Mouse (Mus musculus) stomach, postnatal 0 days (tissue): ENCODE measurements at regions not wholly inside any gene's neighbourhood (a gene's known extent, or its start where the extent isn't known, plus 50 kb on each side); places are given as distances from the start of the nearest gene placed in this dataset.

ENCODE experiments used
- ATAC-seq: fragments of 200-750 bp; cut with Nextera tagmentation; 2 replicates; pipeline ENCODE4 v1.8.0; 2017; ENCODE audit not compliant: low FRiP score, low TSS enrichment
- DNase-seq: peaks from one replicate; pipeline ENCODE4 v3.0.0-alpha.2; 2016; ENCODE audit warnings: low spot score
- H3K27ac ChIP-seq: fragments of 300-500 bp; sonication (generic); replicated peaks from 2 replicates; pipeline ENCODE4 v1.5.1; 2014; ENCODE audit warnings: mild to moderate bottlenecking, control low read depth
- H3K27me3 ChIP-seq: fragments of 300-500 bp; sonication (generic); 2 replicates; pipeline ENCODE4 v1.6.1; 2014; ENCODE audit warnings: low read length; ENCODE audit not compliant: control insufficient read depth, insufficient read depth
- H3K36me3 ChIP-seq: fragments of 300-500 bp; sonication (generic); 2 replicates; pipeline ENCODE4 v1.6.1; 2014; ENCODE audit warnings: low read length, mixed read lengths; ENCODE audit not compliant: control insufficient read depth, insufficient read depth
- H3K4me1 ChIP-seq: fragments of 300-500 bp; sonication (generic); replicated peaks from 2 replicates; pipeline ENCODE4 v1.6.1; 2014; ENCODE audit warnings: antibody characterized with exemption; ENCODE audit not compliant: control insufficient read depth, insufficient read depth
- H3K4me2 ChIP-seq: fragments of 300-500 bp; sonication (generic); replicated peaks from 2 replicates; pipeline ENCODE4 v1.6.1; 2014; ENCODE audit warnings: low read depth, mild to moderate bottlenecking, control low read depth, moderate library complexity
- H3K4me3 ChIP-seq: fragments of 300-500 bp; sonication (generic); 2 replicates; pipeline ENCODE4 v1.5.1; 2014; ENCODE audit warnings: low read depth, low read length, control low read depth
- H3K9ac ChIP-seq: fragments of 300-500 bp; sonication (generic); 2 replicates; pipeline ENCODE4 v1.6.1; 2014; ENCODE audit warnings: mild to moderate bottlenecking, low read length, control low read depth, mixed read lengths
- H3K9me3 ChIP-seq: fragments of 300-500 bp; sonication (generic); 2 replicates; pipeline ENCODE4 v1.6.1; 2016; ENCODE audit warnings: low read length; ENCODE audit not compliant: control insufficient read depth
- CTCF ChIP-seq: IDR thresholded peaks from 2 replicates; pipeline ENCODE4 v1.5.1; 2016; ENCODE audit warnings: antibody characterized with exemption, low read depth, mild to moderate bottlenecking, moderate library complexity
- EP300 ChIP-seq: optimal IDR thresholded peaks from 2 replicates; pipeline ENCODE3; 2016; ENCODE audit warnings: antibody characterized with exemption
- WGBS: fragments of 180-500 bp; shearing (Covaris S2); extraction: QIAGEN DNeasy Blood & Tissue Kit; methylation state at CpG from one replicate; pipeline ENCODE4 v1.1.7; 2014; 5-methylcytosine and 5-hydroxymethylcytosine counted together

GRCm38 (mm10) chr11:40394864-40395266 lies 300.1 kb downstream of the Mat2b start:
- Histone ChIP-seq H3K4me2 (no peak overlapping the region), H3K9ac (no peak overlapping the region), H3K4me1 (no peaks in the 10 kb centered on the region), H3K27me3 (no peaks in the 10 kb centered on the region), H3K4me3 (no peak overlapping the region), H3K9me3 (no peaks in the 10 kb centered on the region), H3K36me3 (no peaks in the 10 kb centered on the region), H3K27ac (no peak overlapping the region)
- ATAC-seq (no peak), DNase-seq (no peak)
- TF ChIP-seq CTCF (no peak), EP300 (no peak)
- 54% methylated on average over 7 of the region's 7 CpGs for WGBS

GRCm38 (mm10) chr11:40394283-40394758 lies 300.7 kb downstream of the Mat2b start:
- Histone ChIP-seq H3K4me3 (no peak overlapping the region), H3K4me2 (no peak overlapping the region), H3K9ac (no peak overlapping the region), H3K9me3 (no peaks in the 10 kb centered on the region), H3K36me3 (no peaks in the 10 kb centered on the region), H3K27ac (no peak overlapping the region), H3K4me1 (no peaks in the 10 kb centered on the region), H3K27me3 (no peaks in the 10 kb centered on the region)
- ATAC-seq (no peak), DNase-seq (no peak)
- 24% methylated on average over 4 of the region's 4 CpGs for WGBS
- TF ChIP-seq EP300: no peak
- TF ChIP-seq CTCF: no peak

- ATAC-seq: no peak
- Histone ChIP-seq H3K27me3 (no peaks in the 10 kb centered on the region), H3K4me3 (no peak overlapping the region)
Measured at GRCm38 (mm10) chr11:40380696-40381095, 314.3 kb downstream of the Mat2b start.

GRCm38 (mm10) chr11:40371696-40372095 lies 323.3 kb downstream of the Mat2b start:
- no peak overlapping the region for H3K4me2 ChIP-seq
- H3K27me3 ChIP-seq: no peaks in the 10 kb centered on the region
- H3K27ac ChIP-seq: no peak overlapping the region
- TF ChIP-seq CTCF: no peak
- TF ChIP-seq EP300: no peak
- DNase-seq: no peak
- no peak overlapping the region for H3K4me3 ChIP-seq
- WGBS: 84% methylated on average over 2 of the region's 2 CpGs
- no peak overlapping the region for H3K9ac ChIP-seq
- H3K4me1 ChIP-seq: no peaks in the 10 kb centered on the region
- H3K9me3 ChIP-seq: no peaks in the 10 kb centered on the region
- H3K36me3 ChIP-seq: no peaks in the 10 kb centered on the region
- ATAC-seq: no peak

More at GRCm38 (mm10) chr11:40380696-40381095, 314.3 kb downstream of the Mat2b start:
- no peak overlapping the region for H3K27ac ChIP-seq
- H3K4me1 ChIP-seq: no peaks in the 10 kb centered on the region
- TF ChIP-seq EP300: no peak
- no peak overlapping the region for H3K9ac ChIP-seq
- DNase-seq: no peak
- 77% methylated on average over 3 of the region's 3 CpGs for WGBS
- H3K9me3 ChIP-seq: no peaks in the 10 kb centered on the region
- H3K36me3 ChIP-seq: no peaks in the 10 kb centered on the region
- H3K4me2 ChIP-seq: no peak overlapping the region

DNA sequence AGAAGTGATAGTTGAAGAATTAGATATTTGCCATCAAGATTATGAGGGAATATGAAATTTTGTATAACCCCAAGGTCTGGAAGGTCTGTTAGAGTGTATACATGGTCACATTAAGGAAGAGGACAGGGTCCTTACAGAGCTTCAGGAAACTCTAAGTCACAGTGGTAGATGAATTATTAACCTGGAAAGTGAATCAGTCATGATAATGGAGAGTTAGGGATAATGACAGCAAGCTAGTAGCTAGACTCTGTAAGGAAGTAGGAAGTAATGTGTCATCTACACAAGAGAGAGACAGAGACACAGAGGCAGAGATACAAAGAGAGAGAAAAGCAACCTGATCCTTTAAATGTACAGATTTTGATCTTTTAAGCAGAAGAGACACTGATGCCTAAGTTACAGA lies 328.4 kb downstream of the Mat2b start:
- Histone ChIP-seq H3K27me3 (no peaks in the 10 kb centered on the region), H3K9me3 (no peaks in the 10 kb centered on the region), H3K27ac (no peak overlapping the region), H3K9ac (no peak overlapping the region), H3K36me3 (no peaks in the 10 kb centered on the region), H3K4me1 (no peaks in the 10 kb centered on the region), H3K4me2 (no peak overlapping the region), H3K4me3 (no peak overlapping the region)
- ATAC-seq (no peak), DNase-seq (no peak)
- TF ChIP-seq EP300: no peak
- TF ChIP-seq CTCF: no peak

- H3K4me1 ChIP-seq: no peaks in the 10 kb centered on the region
- no peak overlapping the region for H3K4me2 ChIP-seq
- H3K9me3 ChIP-seq: no peaks in the 10 kb centered on the region
- H3K27me3 ChIP-seq: no peaks in the 10 kb centered on the region
- no peak overlapping the region for H3K9ac ChIP-seq
- ATAC-seq (no peak), DNase-seq (no peak)
- 45% methylated on average over 2 of the region's 2 CpGs for WGBS
- no peak overlapping the region for H3K27ac ChIP-seq
- H3K4me3 ChIP-seq: no peak overlapping the region
- H3K36me3 ChIP-seq: no peaks in the 10 kb centered on the region
- TF ChIP-seq CTCF (no peak), EP300 (no peak)
Measured at GRCm38 (mm10) chr11:40362530-40363185, 332.3 kb downstream of the Mat2b start.
